Mouse (Mus musculus): ENCODE data around the gene Col25a1. TPM values are rescaled to one million over a fixed set of nuclear protein-coding genes. Genes with fewer than 3 reads are reported as not detected.

The Col25a1 gene
- total RNA-seq, 2 experiments from 2014 or later = 77.6 to 79.5 TPM

DNA sequence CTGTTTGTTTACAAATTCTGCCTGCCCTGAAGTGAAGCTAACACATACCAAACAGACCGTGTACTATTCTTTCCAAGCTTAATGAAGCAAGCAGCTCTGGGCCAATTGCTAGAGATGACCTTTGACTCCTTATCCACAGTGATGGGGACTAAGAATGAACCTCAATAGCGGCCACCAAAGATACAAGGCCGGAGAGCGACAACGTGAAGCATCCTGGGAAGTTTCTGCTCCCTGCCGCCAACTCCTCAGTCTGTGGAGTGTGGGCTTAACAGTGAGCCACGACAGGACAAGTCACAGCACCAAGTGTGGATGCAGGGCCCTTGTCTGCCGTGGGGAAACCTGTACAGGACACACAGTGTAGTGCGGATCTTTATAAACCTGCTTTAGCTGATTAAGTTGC, 247.3 kb downstream of the Col25a1 start:
- DNase-seq = no peak

DNA sequence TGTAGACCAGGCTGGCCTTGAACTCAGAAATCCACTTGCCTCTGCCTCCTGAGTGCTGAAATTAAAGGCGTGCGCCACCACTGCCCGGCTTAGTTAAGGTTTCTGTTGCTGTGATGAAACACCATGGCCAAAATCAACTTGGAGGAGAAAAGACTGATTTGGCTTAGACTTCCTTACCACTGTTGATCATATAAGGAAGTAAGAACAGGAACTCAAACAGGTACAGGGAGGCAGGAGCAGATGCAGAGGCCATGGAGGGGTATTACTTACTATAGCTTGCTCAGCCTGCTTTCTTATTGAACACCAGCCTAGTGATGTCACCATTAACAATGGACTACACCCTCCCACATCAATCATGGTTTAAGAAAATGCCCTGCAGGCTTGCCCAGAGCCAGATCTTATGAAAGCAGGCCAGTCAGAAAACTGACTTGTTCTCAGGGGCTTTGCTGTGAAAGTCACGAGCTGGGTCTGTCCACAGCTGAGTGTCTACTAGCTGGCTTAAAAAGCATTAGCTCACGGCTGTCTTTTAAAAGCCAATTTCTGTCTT, 249.1 kb downstream of the Col25a1 start:
- DNase-seq = no peak

DNA sequence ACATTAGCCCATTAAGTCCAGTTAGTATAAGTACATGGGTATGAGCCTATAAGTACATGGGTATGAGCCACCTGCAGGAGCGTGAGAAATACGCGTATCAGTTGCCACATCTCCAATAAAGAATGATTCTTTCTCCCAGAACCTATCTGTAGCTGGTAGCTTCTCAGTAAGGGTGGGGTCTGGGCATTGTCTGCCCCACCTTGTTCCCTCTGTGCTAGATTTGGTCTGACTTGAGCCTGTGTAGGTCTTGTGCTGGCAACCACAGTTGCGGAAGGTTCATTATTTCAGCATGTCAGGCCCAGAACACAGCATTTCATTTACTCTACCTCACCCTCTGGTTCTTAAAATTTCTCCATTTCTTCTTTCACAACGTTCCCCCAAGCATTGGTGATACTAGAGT, 250.4 kb downstream of the Col25a1 start:
- DNase-seq = no peak

DNA sequence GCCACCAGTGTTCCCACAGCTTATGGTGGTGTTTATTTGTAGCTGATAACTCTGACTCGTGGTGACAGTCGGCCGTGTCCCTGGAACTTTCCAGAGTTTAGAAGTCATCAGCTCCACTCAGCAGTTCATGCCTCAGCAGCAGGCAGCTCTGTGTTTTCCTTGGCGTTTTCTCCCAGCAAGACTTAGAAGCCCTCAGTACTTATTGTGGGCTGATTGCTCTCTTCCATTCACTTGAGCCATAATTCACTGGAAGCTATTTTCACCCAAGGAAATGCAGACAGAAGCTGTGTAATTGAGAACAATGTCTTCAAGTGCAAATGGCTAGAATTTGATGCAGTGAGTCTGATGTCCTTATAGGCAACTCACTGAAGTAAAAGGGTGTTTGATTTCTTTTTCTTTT, 254.6 kb downstream of the Col25a1 start:
- no peak for DNase-seq

DNA sequence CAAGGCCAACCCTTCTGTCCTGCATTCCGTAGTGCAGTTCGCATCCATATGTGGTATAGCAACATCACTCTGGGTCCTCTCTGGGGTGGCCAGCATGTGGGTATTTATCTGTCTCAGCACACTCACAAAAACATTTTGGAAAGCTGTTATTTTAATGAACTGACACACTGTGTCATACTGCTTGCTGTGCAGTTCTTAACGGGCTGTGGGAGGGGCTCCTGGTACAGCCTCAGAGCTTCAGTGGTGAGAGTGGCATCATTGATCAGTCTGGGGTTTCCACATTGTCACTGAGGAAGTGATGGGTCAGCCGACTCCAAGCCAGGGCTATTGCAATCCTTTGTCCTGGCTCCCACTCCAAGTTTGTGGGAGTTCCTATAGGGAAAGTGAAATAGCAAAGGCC, 255.9 kb downstream of the Col25a1 start:
- DNase-seq = no peak

DNA sequence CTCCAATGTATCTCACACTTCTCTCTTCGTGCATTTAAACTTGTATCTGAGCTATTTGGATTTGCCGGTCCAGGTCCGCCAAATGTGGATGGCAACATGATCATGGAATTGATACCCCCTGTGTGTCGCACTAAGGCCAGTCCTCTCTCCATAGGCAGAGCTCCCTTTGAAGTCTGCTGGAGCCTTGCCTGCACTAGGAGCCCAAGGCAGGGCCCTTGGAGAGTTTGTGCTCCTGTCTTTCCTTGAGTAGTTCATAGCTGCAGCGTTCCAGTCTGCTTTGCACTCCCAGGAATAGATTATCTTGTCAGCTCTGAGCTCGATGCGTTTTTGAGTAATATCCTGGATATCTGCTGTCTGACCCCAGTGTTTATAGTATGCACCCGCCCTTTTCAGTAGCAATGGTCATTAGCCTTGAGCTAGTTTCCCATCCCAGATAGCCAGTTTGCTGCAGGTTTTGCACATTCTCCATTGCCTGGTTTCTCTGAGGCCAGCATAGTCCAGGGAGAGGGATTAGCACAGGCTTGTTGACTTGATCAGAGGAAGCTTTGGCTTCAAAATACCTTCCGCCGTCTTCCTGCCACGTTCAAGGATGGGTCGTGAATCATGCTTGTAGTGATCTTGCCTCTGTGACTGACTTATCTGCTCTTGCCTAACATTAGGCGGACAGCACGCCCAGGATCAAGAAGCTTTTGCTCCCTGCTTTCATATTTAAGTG, 258.1 kb downstream of the Col25a1 start:
- DNase-seq = no peak

DNA sequence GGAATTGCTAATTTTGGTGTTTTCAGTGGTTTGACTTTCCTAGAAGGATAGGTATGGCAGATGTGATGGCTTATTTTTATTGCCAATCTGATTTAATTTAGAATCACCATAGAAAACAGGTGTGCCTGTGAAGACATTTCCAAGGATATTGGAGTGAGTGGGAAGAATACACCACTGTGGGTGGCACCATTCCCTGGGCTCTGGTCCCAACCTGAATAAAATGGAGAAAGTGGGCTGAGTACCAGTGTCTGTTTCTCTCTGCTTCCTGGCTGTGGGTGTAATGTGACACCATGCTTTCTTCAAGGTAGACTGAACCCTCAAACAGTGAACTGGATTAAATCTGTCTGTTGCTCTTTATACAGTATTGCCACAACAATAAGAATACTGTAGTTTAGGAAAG, 265.3 kb downstream of the Col25a1 start:
- DNase-seq = no peak

DNA sequence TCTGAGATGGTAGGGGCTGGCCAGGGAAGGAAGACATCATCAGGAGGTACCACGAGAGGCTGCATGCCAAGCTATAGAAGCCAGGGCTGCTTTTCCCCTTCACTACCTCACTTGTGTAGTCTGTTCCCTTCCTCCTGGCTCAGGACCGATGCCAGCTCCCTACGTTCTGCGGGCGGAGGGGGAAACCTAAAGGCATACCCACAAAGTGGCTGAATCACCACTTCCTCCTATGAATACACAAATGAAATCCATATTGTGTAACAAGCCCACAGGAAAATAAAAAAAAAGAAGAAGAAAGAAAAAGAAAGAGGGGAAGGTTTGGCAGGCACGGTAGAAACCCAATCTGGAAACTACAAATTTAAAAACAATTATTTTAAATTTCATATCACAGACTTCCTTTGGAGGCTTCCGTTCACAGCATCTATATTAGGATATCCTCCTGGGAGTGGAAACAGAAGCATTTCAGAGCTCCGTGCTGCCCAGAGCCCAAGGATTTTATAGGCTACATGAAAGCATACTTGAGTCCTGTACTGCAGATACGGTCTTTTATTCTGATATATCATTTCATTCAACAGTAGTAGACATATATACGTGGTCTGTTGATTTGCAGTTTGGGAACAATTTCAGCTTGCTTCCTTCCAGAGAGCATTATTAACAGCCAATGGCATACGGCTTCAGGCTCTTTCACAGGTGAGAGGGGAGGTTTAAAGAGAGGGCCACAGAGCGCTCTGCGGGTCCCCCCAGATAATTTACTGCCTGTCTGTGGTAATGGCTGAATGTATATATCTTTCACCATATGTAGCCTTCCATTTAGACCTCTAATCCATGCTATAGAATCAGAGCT, 269.6 kb downstream of the Col25a1 start:
- peak; percentile 41 to 42 for DNase-seq

DNA sequence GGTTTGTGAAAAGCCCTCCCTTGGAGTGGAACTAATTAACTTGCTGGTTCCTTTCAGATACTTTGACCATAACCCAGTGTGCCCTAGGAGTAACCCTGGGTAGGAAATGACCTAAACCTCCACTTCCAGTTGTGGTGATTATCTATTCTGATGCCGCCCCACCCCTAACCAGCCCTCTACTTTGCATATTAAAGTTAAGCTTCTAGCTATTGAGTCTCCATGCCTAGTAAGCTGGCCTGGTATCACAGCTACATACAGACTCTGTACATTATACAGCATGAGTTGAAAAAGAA, 270.2 kb downstream of the Col25a1 start:
- no peak for DNase-seq

DNA sequence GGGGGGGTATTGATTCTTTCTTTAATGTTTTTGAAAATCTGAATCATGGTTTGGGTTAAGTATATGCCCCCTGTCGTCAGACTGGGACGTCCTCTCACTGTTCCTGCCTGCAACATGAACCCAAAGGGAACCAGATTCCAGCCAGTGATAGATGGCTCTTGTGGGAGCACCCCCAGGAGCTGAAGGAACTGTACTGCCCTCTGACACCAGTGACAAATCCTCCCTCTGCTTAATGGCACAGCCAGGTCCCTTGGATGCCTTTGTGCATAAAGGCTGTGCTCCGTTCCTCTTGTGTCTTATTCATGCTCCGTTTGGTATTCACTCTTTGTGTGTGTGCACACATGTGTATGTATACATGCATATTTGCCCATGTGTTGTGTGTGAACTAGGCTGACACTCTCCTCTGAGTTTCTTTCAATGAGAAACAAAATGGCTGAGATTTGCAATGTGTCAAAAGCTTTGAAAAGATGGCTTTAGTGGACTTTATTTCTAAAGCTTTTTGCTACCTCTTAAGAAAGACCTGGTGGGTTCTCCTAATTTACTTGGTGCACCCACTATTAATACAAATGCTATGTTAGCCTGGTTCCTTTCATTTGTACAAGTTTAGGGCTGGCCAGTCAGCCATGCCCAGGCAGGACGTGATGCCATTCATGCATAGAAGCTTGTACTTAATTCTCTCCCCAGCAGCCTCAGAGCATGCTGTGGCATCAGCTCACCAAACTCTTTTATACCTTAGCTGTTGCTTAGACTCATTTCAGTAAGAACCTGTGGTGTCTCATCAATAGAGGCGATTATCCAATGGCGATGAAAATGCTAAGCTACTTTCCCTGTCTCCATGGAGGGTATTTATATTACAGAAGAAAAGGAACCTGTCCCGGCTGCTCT, 273.5 kb downstream of the Col25a1 start:
- DNase-seq = no peak

DNA sequence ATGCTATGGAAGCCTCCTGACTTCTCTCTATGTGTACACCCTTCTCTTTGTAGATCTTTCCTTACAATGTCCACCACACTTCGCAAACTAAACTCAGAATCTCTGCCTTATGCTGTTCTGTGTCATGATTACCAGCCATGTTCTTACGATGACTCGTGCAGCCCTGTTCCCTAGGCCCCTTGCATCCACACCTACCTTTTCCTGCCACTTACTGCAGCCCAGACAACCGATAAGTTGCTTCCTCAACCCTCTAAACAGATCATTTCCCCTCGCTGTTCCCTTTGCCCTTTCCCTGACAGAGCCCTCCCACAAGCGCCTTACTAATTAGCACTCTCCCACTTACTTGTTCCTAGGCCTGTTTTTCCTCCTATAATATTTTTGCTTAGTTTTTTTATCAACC, 275.9 kb downstream of the Col25a1 start:
- DNase-seq = no peak

DNA sequence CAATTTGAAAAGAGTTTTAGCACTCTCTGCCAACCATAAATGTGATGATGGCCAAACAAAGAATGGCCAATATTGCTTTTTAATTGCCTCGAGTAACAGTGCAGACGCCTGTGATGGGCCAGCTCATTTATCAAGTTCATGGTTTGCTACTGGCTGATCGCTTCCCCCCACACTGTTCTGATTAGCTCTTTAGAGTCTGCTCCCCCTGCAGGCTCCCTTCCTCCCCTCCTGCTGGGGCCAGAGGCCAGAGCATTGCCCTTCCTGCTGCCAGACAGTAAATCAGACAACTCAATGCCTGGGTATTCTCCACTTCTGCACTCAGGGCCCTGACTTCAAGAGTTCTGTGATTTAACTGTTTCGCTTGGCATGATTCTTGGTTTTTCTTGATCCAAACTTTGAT, 281.9 kb downstream of the Col25a1 start:
- DNase-seq = no peak

DNA sequence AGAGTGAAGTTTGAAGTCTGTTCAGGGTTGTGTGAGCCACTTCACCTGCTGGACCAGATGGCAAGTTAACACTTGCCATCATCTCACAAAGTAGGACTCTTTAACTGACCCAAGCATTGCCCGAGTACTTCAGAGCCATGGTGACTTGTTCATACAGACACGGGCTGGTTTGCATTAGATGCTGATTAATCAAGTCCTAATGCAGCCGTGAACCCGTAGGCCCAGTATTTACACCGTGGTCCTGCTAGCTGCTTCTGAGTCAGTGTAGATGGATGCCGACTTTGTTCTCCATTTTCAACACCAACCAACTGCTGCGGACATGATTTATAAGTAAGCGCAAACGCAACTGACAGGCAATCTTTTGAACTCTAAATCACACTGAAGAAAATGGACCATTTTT, 287.6 kb downstream of the Col25a1 start:
- no peak for DNase-seq

DNA sequence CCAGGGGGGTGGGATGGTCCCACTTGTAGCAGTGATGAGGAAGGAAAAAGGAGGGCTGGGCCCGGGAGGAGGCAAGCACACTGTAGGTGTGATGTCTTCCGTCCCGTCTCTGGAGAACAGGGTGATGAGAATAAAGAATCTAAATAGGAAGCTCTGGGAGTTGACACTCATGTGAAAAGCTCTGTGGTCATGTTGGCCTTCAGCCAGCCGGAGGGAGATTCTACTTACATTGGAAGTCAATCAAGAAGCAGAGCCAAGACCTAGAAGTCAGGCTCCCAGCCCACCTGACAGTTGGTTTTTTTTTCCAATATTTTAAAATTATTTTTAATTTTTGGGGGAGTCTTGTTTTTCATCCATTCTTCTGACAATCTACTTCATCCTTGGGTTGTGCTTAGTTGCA, 297.5 kb downstream of the Col25a1 start:
- DNase-seq = no peak

DNA sequence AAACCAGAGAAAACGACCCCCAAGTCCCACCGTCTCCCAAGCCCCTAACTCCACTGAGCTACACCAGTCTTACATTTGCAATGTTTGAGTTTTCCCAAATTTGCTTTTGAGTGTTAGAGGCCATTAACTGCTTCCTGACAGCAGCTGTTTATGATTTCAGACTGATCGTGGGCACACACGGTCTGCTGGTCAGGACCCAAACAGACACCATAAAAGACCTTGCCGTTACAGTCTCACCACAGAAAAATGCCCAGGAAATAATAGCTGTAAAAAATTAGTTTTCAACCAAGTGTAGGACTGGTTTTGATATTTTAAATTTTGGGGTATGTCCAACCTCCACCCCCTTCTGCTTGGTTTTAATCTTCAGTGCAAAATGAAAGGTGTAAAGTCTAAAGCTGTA, 298.8 kb downstream of the Col25a1 start:
- DNase-seq = no peak

DNA sequence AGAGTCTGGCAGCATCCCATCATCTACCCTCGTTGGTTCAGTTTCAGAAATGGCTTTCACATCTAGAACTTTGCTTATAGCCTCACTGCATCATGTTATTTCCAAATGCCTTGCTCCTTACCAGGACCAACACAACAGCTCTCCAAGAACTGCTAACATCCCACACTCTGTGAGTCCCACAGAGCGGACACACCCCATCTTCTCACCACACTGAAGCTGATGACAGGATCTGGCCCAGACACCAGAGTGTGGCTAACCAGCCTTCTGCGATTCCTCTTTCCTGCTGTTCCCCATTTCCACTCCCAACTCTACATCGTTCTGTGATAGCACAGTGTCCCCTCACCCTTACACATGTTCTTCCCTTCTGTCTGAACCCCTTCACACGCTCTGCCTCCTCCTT, 301.5 kb downstream of the Col25a1 start:
- DNase-seq = no peak

DNA sequence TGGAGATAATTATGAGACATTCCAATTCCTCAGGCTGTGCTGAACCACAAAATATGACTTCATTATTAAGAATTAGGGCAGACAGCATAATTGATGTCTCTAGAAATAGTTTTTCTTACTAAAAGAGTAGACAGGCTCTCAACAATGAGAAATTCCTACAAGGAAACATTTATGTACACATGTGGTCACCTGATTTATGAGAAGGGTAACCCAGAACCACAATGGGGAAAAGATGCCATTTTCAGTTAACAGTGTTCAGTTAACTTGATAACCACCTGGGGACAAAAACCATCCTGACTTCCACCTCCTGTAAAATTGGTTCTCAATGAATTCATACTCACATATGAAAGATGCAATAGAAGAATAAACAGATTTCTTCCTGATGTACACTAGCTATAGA, 305.7 kb downstream of the Col25a1 start:
- no peak for DNase-seq

DNA sequence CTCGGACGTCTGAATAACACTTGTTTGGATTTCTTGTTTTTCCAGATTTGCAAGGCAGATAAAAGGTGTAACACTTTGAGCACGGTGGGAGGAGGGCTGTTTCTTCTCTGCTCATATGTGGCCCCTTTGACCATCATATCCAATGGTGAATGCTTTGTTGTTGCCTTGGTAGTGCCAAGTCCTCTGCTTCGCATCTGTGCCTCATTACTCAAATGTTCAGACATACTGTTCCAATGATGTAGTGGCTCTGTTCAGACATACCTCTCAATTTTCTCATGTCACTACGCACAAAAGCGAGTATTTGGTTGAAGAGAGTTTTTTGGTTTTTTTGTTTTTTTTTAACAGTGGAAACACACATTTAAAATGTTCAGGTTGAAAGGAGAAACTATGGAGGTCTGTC, 308.5 kb downstream of the Col25a1 start:
- no peak for DNase-seq

DNA sequence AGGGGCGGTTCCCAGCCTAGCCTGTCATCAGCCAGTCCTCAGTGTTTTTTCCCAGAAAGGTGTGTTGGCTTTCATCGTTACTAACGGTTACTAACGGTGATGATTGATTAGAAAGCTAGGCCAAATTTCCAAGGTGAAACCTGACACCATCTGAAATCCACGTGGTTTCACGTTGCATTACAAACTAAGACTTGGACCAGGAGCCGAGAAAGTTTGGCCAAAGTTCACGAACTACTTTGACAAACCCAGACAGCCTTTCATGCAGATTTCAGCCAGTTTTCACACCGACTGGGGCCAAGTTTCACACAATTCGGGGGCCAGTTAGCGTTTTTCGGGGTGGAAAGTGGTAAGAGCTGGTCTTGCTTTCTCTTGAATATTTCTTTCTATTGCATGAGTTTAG, 309.4 kb downstream of the Col25a1 start:
- no peak for DNase-seq

DNA sequence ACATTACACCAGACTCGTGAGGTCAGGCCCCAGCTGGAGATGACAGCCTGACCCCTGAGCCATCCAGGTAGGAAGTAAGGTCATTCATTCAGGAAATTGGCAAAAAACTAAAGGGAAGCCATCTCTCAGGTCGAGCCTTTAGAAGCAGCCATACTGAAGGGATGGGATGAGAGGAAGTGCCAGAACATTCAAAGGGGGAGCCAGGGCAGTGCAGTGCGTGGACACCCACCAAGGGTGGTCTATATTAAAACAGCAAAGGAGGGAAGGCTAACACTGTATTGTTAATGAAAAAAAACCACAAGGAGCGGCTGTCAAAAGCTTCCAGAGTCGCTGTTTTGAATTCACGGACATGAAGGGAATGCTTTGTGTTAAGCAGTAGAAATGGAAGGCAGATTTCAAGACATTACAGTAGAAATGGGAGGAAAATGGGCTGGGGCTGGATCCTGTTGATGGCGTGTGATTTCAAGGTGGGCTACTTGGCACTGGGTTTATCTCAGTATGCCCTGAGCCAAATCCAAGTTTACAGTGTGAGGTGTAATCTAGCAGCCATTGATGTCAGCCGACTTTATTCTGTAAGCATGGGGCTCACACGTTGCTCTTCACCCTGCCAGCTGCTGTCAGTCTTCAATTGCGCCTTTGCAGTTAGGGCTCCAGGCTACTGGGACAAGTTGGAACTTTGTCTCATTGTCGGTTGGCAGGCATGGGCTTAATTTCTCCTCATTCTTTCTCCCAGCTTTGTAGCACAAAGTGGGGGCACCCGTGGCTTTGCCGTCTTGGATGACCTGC, 312.7 kb downstream of the Col25a1 start:
- DNase-seq = no peak

DNA sequence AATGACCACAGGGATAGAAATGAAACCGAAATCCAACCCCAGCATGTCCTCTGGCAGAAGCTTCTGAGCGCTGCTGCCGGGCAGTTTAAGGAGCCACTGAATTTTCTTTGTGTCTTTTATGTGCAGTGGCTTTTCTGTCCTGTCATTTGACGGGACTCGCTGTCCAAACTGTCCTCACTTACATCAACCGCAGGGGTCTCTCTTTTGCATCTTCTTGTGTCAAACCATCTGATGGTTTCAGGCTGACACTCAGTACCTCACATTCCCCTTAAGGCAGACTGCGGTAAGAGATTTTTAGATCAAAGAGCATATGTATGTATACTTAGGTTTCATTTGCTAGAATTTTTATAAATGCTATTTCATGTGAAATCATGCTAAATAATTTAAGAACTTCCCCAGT, 318.6 kb downstream of the Col25a1 start:
- no peak for DNase-seq

DNA sequence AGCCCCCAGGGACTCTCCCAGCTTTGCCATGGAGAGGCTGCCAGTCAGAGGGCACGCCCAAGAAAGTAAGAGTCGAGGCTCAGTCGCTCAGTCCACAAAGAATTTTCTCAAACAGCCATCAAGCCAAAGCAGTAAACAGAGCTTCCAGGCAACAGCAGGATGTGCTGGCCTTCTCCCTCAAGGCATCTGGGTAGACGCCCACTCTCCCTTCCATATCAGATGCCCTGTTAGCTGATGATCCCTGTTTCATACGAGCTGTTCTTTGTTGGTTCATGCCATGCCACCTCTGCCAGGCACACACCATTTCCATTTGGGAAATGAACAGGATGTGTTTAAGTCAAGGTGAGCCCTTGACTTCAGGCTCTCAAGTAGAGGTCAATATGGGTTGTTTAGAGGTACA, 334.1 kb downstream of the Col25a1 start:
- peak; percentile 34 to 36 for DNase-seq
